Mouse (Mus musculus): Measurements from ENCODE around the gene Sowahd. TPM values are rescaled to one million over a fixed set of nuclear protein-coding genes. Genes with fewer than 3 reads are reported as not detected.

Sowahd gene
- total RNA-seq, 2 experiments from 2014 or later, result not detected

GRCm38 (mm10) chrX:37091457-37091856 lies 42.8 kb downstream of the Sowahd start:
- DNase-seq (ENCODE audit: low spot score), result no peak

GRCm38 (mm10) chrX:37095106-37095768 lies 46.6 kb downstream of the Sowahd start:
- no peak for DNase-seq (ENCODE audit: low spot score)

- DNase-seq (ENCODE audit: low spot score), result no peak
These were observed 50.0 kb downstream of the Sowahd start for GRCm38 (mm10) chrX:37098681-37099080.

Other genes with a start within 250 kb of the Sowahd start
- gene Ube2a, start 174.9 kb upstream of the Sowahd start, total RNA-seq (2021), result 10 to 100 TPM; 39.5 to 42.1 TPM
- 10 to 100 TPM; 10.3 to 10.7 TPM for gene C330007P06Rik, start 174.7 kb upstream of the Sowahd start, total RNA-seq (2021)
- gene Nkrf, start 145.9 kb upstream of the Sowahd start, total RNA-seq (2021), result 1 to 10 TPM; 2.9 to 3.1 TPM
- 1 to 10 TPM; 1.2 to 1.4 TPM for gene Sept6, start 57.1 kb upstream of the Sowahd start, total RNA-seq (2021)
- 100 to 1,000 TPM; 244 to 264 TPM for gene Rpl39, start 36.6 kb downstream of the Sowahd start, total RNA-seq (2021)
- 10 to 100 TPM in 1 of 2 experiments, 1 to 10 TPM in 1; 9.7 to 10.5 TPM for gene Upf3b, start 61.5 kb downstream of the Sowahd start, total RNA-seq (2021)
- gene Nkap, start 78.0 kb downstream of the Sowahd start, total RNA-seq (2021), result 1 to 10 TPM; 8.6 TPM
- gene Akap14, start 120.0 kb downstream of the Sowahd start, total RNA-seq (2021), result not detected
- gene Ndufa1, start 142.3 kb downstream of the Sowahd start, total RNA-seq (2021), result 100 to 1,000 TPM; 378 to 379 TPM
- gene Rnf113a1, start 142.4 kb downstream of the Sowahd start, total RNA-seq (2021), result 1 to 10 TPM; 2.2 to 2.4 TPM
- gene Gm9, start 162.2 kb downstream of the Sowahd start, total RNA-seq (2021), result not detected
- not detected for gene Rhox1, start 173.4 kb downstream of the Sowahd start, total RNA-seq (2021)
- not detected for gene Rhox2a, start 196.1 kb downstream of the Sowahd start, total RNA-seq (2021)
- not detected for gene Rhox3a, start 201.1 kb downstream of the Sowahd start, total RNA-seq (2021)
- not detected for gene Rhox4a, start 216.5 kb downstream of the Sowahd start, total RNA-seq (2021)